Mouse (Mus musculus): ENCODE measurements at regions not wholly inside any gene's neighbourhood (a gene's known extent, or its start where the extent isn't known, plus 50 kb on each side); places are given as distances from the start of the nearest gene placed in this dataset.
"Not testable (repeated sequence)": the region's sequence is repeated elsewhere in the genome, so short reads cannot be mapped to it uniquely, and the experiment has no call there.

DNA sequence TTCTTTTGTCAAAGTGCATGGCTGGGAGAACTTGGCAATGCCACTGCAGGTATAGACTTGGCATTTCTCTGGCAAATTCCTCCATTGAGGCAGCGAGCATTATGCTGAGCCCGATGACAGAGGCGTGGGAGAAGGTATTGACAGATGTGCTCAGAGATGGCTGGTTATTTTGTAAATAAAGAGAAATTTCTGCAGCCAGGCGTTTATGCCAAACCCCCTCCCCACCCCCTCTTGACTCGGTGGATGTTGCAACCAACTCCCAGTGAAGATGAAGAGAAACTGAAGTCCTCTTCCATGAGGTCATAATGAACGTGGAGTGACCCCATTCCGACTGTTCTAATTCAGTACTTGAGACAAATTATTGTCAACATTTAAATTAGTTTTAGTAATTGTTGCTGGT lies 97.0 kb downstream of the 1700129C05Rik start:
- ATAC-seq (ENCODE audit: insufficient read depth, low FRiP score), result no peak
- Histone ChIP-seq H3K4me1 (ENCODE audit: control insufficient read depth, insufficient read depth, low read length) (no peaks in the 10 kb centered on the region; the same call in 1 of the 2 replicates), H3K27ac (ENCODE audit: low read length) (no peak overlapping the region), H3K4me2 (ENCODE audit: low read depth, low read length) (no peak overlapping the region), H3K9me3 (replicated peaks; ENCODE audit: control insufficient read depth, low read length) (no peaks in the 10 kb centered on the region), H3K27me3 (ENCODE audit: control insufficient read depth, insufficient read depth, low read length) (no peaks in the 10 kb centered on the region), H3K36me3 (ENCODE audit: control insufficient read depth, insufficient read depth, low read length) (no peaks in the 10 kb centered on the region), H3K4me3 (replicated peaks; ENCODE audit: low read length) (no peak overlapping the region), H3K9ac (ENCODE audit: low read length) (no peak overlapping the region)
- 69% methylated on average over 7 of the region's 7 CpGs for WGBS

DNA sequence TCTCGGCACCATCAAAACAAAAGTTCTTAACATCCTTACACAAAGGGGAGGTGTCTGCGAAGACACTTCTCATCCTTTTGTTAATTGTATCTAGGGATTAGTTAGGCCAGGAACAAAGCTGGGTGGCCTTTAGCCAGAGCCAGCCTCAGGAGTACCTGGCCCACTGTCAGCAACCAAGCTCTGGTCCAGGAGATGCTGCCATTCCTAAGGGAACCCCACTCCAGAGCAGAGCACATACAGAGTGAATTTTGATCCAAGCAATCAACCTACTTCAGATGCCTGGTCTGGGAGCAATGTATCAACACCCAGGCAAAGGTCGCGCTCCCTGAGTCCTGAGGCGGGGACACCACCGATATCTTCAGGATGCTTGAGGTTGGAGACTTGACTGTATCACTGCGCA lies 97.5 kb downstream of the 1700129C05Rik start:
- H3K4me3 ChIP-seq (replicated peaks; ENCODE audit: low read length), result no peak overlapping the region
- no peak overlapping the region for H3K9ac ChIP-seq (ENCODE audit: low read length)
- no peak for ATAC-seq (ENCODE audit: insufficient read depth, low FRiP score)

DNA sequence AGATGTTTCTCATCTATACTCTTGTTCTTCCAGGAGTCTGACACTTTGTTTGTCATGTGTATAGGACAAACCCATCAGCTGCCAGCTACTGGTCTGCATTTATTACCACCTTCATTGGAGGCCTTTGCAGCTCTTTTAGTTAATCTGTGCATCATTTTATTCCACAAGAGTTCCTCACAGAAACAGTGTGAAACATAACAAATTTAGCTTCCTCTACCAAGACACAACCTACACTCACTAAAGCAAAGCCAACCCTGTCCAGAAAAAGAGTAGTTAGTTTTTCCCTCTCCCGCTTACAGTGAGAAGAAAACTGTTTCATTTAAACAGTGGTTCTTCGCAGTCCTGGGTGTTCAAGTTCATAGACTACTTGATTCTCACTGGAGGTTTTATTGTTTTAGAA lies 100.5 kb downstream of the 1700129C05Rik start:
- Histone ChIP-seq H3K4me2 (ENCODE audit: low read depth, low read length) (no peak overlapping the region), H3K36me3 (ENCODE audit: control insufficient read depth, insufficient read depth, low read length) (no peaks in the 10 kb centered on the region), H3K4me3 (replicated peaks; ENCODE audit: low read length) (no peak overlapping the region), H3K9ac (ENCODE audit: low read length) (no peak overlapping the region), H3K27ac (ENCODE audit: low read length) (no peak overlapping the region), H3K4me1 (ENCODE audit: control insufficient read depth, insufficient read depth, low read length) (no peaks in the 10 kb centered on the region; the same call in 1 of the 2 replicates), H3K9me3 (replicated peaks; ENCODE audit: control insufficient read depth, low read length) (no peaks in the 10 kb centered on the region), H3K27me3 (ENCODE audit: control insufficient read depth, insufficient read depth, low read length) (no peaks in the 10 kb centered on the region)
- WGBS, result 86% methylated on average over 2 of the region's 2 CpGs
- no peak for ATAC-seq (ENCODE audit: insufficient read depth, low FRiP score)

More for the DNA sequence above, 97.5 kb downstream of the 1700129C05Rik start:
- Histone ChIP-seq H3K27me3 (ENCODE audit: control insufficient read depth, insufficient read depth, low read length) (no peaks in the 10 kb centered on the region), H3K36me3 (ENCODE audit: control insufficient read depth, insufficient read depth, low read length) (no peaks in the 10 kb centered on the region), H3K27ac (ENCODE audit: low read length) (no peak overlapping the region), H3K4me2 (ENCODE audit: low read depth, low read length) (no peak overlapping the region), H3K4me1 (ENCODE audit: control insufficient read depth, insufficient read depth, low read length) (no peaks in the 10 kb centered on the region; the same call in 1 of the 2 replicates), H3K9me3 (replicated peaks; ENCODE audit: control insufficient read depth, low read length) (no peaks in the 10 kb centered on the region)
- 77% methylated on average over 7 of the region's 7 CpGs for WGBS

DNA sequence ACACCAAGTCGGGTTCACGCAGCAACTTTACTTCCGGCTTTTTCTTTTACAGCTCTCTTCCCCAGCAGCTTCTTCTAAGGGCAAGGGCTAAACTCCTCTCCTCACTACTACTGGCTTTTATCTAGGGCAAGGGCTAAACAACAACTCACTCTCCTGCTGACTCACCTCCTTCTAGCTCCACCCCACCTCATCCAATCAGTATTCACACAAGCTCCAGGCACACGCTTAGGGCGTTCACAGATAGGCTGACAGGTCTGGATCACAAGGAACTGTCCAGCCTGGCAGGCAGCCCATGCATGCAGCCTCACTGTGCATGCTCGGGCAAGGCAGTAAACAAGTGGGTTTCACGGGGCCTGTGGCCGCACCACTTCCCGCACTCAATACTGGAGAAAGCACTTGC lies 116.9 kb downstream of the 1700129C05Rik start:
- not testable (repeated sequence) for ATAC-seq (ENCODE audit: insufficient read depth, low FRiP score); H3K9ac ChIP-seq (ENCODE audit: low read length); H3K36me3 ChIP-seq (ENCODE audit: control insufficient read depth, insufficient read depth, low read length); H3K4me1 ChIP-seq (ENCODE audit: control insufficient read depth, insufficient read depth, low read length); H3K4me3 ChIP-seq (replicated peaks; ENCODE audit: low read length); H3K4me2 ChIP-seq (ENCODE audit: low read depth, low read length); H3K27me3 ChIP-seq (ENCODE audit: control insufficient read depth, insufficient read depth, low read length); H3K9me3 ChIP-seq (replicated peaks; ENCODE audit: control insufficient read depth, low read length); H3K27ac ChIP-seq (ENCODE audit: low read length)
- WGBS, result 55% methylated on average over 9 of the region's 9 CpGs

DNA sequence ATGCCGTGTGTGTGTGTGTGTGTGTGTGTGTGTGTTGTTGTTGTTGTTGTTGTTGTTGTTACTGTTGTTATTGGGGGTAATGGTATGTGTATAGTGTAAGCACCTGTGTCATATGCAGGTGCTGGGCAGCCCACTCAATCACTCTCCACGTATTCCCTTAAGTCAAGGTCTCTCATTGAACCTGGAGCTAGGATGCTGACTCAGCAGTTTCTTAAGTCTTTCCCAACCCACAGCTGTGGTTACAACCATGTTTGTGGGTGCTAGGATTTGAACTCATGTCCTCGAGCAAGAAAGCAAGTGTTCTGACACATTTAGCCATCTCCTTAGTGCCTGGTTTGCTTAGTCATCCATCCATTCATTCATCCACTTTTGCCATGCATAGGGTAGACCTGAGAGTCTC lies 133.2 kb downstream of the 1700129C05Rik start:
- ATAC-seq (ENCODE audit: insufficient read depth, low FRiP score), result no peak
- Histone ChIP-seq H3K27me3 (ENCODE audit: control insufficient read depth, insufficient read depth, low read length) (no peaks in the 10 kb centered on the region), H3K27ac (ENCODE audit: low read length) (no peak overlapping the region), H3K4me2 (ENCODE audit: low read depth, low read length) (no peak overlapping the region), H3K36me3 (ENCODE audit: control insufficient read depth, insufficient read depth, low read length) (no peaks in the 10 kb centered on the region), H3K9ac (ENCODE audit: low read length) (no peak overlapping the region), H3K9me3 (replicated peaks; ENCODE audit: control insufficient read depth, low read length) (no peaks in the 10 kb centered on the region), H3K4me3 (replicated peaks; ENCODE audit: low read length) (no peak overlapping the region), H3K4me1 (ENCODE audit: control insufficient read depth, insufficient read depth, low read length) (no peaks in the 10 kb centered on the region)
- 87% methylated on average over 3 of the region's 3 CpGs for whole genome bisulfite sequencing

DNA sequence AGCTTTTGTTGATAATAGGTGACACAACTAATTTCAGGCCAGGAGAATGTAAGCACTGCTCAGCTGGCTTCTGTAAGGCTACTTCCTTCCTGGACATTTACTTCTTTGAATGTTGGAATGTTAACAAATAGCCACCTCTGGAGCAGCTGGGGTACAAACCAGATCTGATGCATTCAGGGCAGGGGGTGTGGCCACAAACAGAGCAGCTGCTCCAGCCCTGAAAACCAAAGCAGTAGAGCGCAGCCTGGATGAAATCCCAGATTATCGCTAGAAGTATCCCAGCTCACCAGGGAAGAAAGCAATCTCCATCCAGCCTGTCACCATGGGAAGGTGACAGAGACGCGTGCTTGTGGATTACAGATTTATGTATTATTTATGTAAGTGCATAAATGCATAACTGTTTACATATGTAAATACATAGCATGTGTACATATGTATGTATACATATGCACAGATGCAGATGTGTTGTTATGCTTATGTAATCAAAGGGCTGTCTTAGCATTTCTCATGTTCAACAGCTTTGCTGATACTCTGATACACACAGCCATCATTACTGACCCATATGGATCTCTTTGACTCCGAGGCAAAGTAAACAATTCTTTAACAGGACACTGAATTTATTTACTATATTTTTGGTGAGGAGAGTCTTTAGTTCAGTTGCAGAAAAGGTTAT lies 143.5 kb downstream of the 1700129C05Rik start:
- no peak overlapping the region for H3K9ac ChIP-seq (ENCODE audit: low read length)
- no peaks in the 10 kb centered on the region for H3K27me3 ChIP-seq (ENCODE audit: control insufficient read depth, insufficient read depth, low read length)
- WGBS, result 41% methylated on average over 5 of the region's 5 CpGs
- H3K36me3 ChIP-seq (ENCODE audit: control insufficient read depth, insufficient read depth, low read length), result no peaks in the 10 kb centered on the region
- ATAC-seq (ENCODE audit: insufficient read depth, low FRiP score), result no peak
- H3K27ac ChIP-seq (ENCODE audit: low read length), result no peak overlapping the region
- H3K9me3 ChIP-seq (replicated peaks; ENCODE audit: control insufficient read depth, low read length), result no peaks in the 10 kb centered on the region
- 0 out of 2 replicates have a peak, but pooled peaks cover 3% of the 10 kb centered on the region for H3K4me1 ChIP-seq (ENCODE audit: control insufficient read depth, insufficient read depth, low read length)
- H3K4me2 ChIP-seq (ENCODE audit: low read depth, low read length), result no peak overlapping the region
- no peak overlapping the region for H3K4me3 ChIP-seq (replicated peaks; ENCODE audit: low read length)

DNA sequence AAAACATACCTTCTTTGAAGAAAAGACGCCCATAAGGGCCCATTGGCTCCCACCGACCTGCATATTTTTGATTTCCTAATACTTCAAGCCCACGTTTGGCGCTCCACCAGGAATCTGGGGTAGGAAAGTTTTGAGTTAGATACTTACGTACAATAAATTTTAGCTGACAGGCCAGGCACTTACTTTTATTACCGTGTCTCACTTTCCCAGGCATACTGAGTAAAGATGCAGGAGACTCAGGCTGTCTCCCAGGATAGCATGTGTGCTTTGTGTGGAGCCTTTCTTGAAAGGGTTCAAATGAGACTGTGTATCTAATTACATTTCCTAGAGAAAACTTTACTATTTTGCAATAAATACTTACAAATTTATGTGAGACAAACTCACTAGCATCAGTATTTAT lies 147.7 kb downstream of the 1700129C05Rik start:
- WGBS, result 70% methylated on average over 6 of the region's 6 CpGs
- H3K4me1 ChIP-seq (ENCODE audit: control insufficient read depth, insufficient read depth, low read length), result 0 out of 2 replicates have a peak, but pooled peaks cover 3% of the 10 kb centered on the region
- no peak for ATAC-seq (ENCODE audit: insufficient read depth, low FRiP score)
- no peak overlapping the region for H3K9ac ChIP-seq (ENCODE audit: low read length)
- H3K27ac ChIP-seq (ENCODE audit: low read length), result no peak overlapping the region
- no peaks in the 10 kb centered on the region for H3K9me3 ChIP-seq (replicated peaks; ENCODE audit: control insufficient read depth, low read length)
- no peaks in the 10 kb centered on the region for H3K36me3 ChIP-seq (ENCODE audit: control insufficient read depth, insufficient read depth, low read length)
- no peak overlapping the region for H3K4me3 ChIP-seq (replicated peaks; ENCODE audit: low read length)
- H3K27me3 ChIP-seq (ENCODE audit: control insufficient read depth, insufficient read depth, low read length), result no peaks in the 10 kb centered on the region
- H3K4me2 ChIP-seq (ENCODE audit: low read depth, low read length), result no peak overlapping the region

DNA sequence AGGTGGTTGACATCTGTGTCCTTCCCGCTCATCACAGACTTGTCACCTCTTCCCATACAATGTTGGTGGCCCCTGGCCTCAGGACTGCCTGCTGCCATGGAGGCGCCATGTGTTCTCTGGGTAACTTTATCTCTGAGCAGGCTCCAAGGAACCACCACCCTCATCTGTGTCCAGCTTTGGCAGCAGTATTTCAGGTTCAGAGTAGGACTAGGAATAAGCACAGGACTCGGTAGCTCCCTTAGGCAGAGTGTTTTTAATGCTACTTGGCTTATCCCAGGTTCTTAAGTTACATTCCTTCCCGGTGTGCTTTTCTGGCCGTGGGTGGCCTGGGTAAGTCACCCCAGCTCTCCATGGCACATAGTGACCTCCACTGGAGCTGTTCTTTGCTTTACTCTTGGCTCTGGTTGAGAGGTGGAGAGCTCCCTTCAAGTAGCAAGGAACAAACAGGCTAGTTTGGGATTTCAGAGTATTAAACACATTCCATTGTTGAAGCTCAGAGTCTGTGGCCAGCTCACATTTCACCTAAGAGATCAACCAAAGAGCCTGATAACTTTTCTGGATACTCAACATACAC lies 153.0 kb downstream of the 1700129C05Rik start:
- H3K36me3 ChIP-seq (ENCODE audit: control insufficient read depth, insufficient read depth, low read length), result no peaks in the 10 kb centered on the region
- H3K4me2 ChIP-seq (ENCODE audit: low read depth, low read length), result no peak overlapping the region
- H3K27me3 ChIP-seq (ENCODE audit: control insufficient read depth, insufficient read depth, low read length), result no peaks in the 10 kb centered on the region
- no peak overlapping the region for H3K27ac ChIP-seq (ENCODE audit: low read length)
- no peak for ATAC-seq (ENCODE audit: insufficient read depth, low FRiP score)
- no peaks in the 10 kb centered on the region for H3K9me3 ChIP-seq (replicated peaks; ENCODE audit: control insufficient read depth, low read length)
- H3K4me1 ChIP-seq (ENCODE audit: control insufficient read depth, insufficient read depth, low read length), result no peaks in the 10 kb centered on the region
- WGBS, result 72% methylated on average over 5 of the region's 5 CpGs
- H3K9ac ChIP-seq (ENCODE audit: low read length), result no peak overlapping the region
- no peak overlapping the region for H3K4me3 ChIP-seq (replicated peaks; ENCODE audit: low read length)

DNA sequence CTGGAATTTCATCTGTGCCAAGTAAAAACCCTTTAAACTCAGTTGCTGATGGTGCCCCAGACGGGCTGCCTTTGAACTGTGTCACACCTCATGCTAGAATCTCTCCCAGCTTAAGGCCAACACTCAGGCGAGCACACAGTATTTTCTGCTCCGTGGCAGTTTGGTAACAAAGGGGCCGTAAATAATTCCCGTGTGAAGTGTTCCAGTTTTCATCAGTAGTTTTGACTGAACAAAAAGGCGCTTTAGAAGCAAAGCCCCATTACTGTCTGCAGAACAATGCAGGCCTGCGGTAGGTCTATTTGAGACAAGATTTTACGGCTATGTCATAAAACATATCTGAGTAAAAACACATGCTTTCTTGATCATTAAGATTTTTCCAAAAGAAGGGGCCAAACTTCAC lies 155.0 kb downstream of the 1700129C05Rik start:
- no peak overlapping the region for H3K4me3 ChIP-seq (replicated peaks; ENCODE audit: low read length)
- H3K27me3 ChIP-seq (ENCODE audit: control insufficient read depth, insufficient read depth, low read length), result no peaks in the 10 kb centered on the region
- H3K9me3 ChIP-seq (replicated peaks; ENCODE audit: control insufficient read depth, low read length), result no peaks in the 10 kb centered on the region
- no peak for ATAC-seq (ENCODE audit: insufficient read depth, low FRiP score)
- H3K9ac ChIP-seq (ENCODE audit: low read length), result no peak overlapping the region
- 37% methylated on average over 8 of the region's 8 CpGs for WGBS
- no peaks in the 10 kb centered on the region for H3K4me1 ChIP-seq (ENCODE audit: control insufficient read depth, insufficient read depth, low read length)
- no peak overlapping the region for H3K27ac ChIP-seq (ENCODE audit: low read length)
- H3K4me2 ChIP-seq (ENCODE audit: low read depth, low read length), result no peak overlapping the region
- no peaks in the 10 kb centered on the region for H3K36me3 ChIP-seq (ENCODE audit: control insufficient read depth, insufficient read depth, low read length)
